Mouse (Mus musculus) heart, adult 18-20 months (tissue): ENCODE data around the gene Spsb1. TPM values are rescaled to one million over a fixed set of nuclear protein-coding genes. Genes with fewer than 3 reads are reported as not detected.
A peak's percentile ranks its signal among the peaks of the same experiment; 100 is the strongest.

Experiments used
- DNase-seq, 2 experiments: peaks; one replicate each; pipeline ENCODE4 v3.0.0; 2021 to 2022; ENCODE audit warnings: mixed read lengths in 1 of 2
- total RNA-seq, 2 experiments: library from RNA; stranded (reverse); gene quantifications; 2 replicates each; pipeline ENCODE4 v1.2.3; 2021

Spsb1 gene
- total RNA-seq, 2 experiments from 2014 or later = 34.1 to 41.4 TPM

DNA sequence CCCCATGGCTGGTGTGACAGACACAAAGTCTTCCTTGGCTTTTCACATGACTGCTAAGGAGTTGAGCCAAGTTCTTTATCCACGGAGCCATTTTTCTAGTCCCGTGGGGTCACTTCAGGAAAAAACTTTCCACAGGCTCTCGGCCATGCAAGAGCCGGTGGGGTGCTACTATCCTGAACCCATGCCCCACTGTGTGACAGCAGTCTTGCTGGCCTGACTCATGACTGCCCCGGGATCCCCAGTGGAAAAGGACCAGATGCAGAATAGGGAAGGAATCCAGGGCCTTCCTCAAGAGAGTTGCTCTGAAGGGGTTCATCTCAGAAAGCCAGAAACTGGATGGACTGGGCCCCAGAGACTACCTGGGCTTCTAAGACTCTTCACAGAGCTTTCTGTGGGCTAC is 66.7 kb downstream of the Spsb1 start:
- peak; percentile 74 to 85 for DNase-seq

DNA sequence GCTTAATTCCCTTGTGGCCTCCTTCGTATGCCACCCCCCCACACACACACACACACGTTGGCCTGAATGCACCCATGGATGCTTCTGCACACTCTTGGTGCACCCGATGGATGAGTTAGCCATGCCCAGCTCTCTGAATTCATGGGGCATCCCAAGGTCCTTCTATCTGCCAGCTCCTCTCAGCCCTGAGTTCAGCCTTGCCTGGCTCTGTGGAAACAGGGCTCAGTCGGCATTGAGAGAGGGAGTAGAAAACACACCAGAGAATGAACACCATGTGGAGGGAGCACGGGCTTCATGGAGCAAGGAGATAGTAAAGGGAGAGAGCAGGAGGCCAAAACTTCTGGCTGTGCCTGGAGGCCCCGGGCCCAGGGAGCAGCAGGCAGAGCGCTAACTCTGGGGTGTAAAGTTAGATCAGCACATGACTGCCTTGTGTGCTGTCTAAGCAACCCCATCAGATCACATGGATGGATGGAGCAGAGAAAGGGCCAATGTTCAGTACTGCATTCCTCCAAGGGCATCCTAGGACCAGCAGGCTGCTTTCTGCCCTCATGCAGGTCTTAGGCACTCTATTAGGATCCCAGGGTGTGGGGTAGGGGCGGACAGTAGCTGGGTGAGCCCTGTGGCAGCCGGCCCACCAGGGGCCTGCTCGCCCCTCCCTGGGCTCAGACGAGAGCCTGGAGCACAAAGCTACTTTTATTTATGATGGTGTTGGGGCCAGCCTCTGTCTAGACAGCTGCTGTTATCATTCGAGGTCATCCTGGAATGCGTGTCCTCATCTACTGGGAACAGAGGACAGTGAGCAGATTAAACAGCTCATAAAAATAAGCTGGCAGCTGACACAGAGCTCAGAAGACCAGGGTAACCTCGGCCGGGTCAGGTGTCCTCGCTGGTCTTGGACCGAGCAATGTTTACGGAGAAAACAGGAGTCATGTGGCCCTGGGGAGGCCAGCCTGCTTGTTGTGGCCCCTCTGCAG is 68.3 kb downstream of the Spsb1 start:
- peak; percentile 71 to 74 for DNase-seq

DNA sequence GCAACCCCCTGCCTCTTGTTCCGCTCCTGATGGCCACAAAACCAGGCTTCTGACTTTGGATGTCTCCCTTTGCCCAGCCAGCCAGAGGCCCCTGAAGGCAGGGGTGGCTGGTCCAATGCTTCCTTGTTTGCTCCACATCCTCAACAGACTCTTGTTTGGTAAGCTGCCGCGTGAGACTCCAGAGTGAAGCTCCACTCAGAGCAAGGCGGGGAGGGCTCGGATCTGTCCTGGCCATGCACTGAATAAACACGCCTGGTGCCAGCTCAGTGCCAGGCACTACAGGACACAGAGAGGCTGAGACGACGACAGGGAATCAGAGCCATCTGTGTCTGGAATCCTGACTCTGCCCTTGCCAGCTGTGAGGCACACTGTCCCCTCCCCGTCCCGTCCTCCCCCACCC is 70.9 kb downstream of the Spsb1 start:
- DNase-seq = no peak

DNA sequence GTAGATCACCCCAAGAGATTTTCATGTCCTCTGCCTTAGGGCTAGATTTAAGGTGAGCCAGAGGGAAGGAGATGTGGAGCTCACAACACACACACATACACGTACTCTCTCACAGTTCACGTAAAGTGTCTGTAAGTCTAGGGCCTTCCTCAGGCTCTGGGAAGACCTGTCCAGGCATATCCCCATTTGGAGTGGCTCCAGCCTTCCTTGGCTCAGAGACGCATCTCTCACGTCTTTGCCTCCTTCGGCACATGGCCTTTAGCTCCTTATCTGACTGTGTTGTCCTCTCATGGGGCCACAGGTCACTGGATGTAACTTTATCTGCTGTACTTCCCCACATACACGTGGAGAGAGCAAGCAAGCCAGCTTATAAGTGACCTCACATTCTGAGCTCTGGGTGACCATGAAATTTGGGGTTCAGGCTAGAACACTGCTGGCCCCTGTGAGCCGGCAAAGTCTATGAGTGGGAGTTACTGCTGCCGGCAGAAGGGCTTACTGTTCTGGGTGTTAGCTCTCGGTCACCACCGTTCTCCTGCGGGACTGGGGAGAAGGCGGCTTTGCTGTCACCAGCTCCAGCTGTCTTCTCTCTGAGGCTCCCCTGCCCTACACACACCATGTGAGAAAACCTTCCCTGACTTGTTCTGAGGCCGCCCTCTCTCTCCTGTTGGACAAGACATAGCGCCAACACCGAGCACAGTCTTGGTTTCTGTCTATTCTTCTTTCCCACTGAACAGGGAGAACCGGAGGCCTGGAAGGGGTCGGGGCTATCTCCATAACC is 72.5 kb downstream of the Spsb1 start:
- DNase-seq = no peak

DNA sequence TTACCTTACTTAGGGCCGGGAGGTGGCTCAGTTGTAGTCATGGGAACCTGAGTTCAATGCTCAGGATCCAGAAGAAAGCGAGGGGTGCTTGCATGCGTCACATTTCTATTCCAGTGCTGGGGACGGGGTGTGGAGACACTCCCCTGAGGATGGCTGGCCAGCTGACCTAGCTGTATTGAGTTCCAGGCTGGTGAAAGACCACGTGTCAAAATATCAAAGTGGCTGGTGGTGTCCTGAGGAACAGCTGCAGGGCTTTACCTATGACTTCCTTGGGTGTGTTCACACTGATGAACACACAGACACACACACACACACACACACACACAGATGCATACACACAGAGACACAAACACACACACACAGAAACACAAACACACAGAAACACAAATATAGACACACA is 73.9 kb downstream of the Spsb1 start:
- no peak for DNase-seq

DNA sequence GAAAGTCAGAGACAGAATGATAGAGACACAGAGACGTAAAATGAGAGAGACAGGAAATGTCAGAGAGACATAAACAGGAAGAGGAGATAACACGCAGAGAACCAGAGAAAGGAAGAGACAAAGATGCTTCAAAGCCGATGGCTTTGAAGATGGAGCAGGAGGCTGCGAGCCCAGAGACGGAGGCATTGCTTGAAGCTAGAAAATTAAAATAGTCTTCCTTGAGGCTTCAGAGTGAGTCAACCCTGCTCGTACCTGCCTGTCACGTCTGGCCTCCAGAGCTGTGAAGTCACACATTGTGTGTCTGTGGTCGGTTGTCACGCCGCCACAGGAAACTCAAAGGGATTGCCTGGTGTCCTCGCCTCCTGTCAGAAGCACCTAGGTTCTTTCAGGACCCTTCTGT is 74.9 kb downstream of the Spsb1 start:
- no peak for DNase-seq

DNA sequence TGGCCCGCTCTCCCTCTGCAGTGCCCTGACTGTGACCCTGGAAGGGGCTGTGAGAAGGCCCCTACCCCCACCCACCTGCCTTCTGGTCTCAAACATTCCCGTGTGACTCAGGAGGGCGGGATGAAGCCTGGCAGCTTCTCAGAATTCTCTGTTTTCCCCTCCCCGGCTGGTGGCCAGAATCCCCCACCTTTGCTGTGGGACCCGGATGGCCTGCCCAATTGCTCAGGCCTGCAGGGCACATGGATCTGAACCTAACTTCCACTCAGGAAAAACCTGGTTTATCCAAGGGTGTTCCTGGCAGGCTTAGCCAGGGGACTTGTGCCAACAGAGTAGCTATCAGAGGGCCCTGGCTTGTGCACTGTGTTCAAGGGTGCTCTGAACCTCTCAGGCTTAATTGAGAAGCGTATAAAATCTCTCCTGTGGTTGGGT is 76.8 kb downstream of the Spsb1 start:
- peak; percentile 73 to 83 for DNase-seq

DNA sequence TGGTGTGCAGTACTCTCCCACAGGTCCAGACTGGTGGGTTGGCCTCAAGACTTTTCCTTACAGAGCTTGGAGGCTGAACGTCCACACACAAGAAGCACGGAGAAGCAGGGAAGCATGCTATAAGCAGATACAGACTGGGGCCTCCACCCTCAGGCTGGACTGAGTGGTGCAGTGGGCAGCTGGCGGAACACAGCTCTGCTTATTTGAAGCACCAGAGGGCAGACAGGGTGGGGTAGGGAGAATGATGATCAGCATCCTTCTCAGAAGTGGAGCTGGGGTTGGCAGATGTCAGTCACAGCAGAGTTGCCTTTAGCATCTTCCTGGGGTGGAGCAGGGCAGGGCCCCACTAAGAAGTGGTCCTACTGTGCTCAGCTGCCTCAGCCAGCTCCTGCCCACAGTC is 77.6 kb downstream of the Spsb1 start:
- no peak for DNase-seq

DNA sequence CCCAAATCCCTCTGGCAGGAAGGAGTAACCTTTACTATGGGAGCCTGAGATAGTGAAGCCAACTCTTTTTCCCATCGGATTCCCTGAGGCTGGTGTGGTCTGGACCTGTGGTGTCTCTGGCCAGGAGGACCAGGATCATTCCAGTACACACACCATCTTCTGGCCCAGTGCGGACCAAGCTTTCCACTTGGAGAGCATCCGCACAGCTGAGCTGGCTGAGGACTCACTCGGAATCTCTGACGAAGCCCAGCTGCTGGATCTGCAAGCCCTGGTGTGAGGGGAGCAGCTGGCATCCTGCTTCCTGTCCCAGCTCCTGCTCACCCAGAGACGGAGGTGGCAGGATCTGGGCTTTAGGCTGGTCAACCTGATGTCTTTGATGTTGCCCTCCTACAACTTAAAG is 78.1 kb downstream of the Spsb1 start:
- peak; percentile 79 to 80 for DNase-seq

DNA sequence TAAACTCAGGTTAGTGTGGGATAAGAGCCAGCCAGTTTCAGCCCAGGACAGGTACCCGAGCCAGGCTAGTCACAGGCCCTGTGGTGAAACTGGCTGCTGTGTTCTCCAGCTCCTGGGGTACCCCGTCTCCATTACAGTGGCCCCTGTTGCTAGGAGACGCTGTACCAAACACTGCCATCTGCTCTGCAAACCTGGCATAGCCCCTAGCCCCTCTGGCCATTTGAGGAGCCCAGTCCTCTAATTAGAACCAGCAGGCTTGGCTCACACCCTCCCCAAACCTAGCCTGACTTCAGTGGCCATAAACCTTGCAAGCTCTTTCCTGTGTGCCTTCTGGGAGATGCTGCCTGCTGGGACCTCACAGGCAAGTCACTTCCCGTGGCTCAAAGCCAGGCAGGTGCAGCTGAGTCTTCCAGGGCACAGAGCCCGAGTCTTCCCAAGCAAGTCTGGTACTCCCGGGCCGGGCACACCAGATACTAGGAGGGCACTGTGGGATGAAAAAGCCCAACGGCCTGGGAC is 78.8 kb downstream of the Spsb1 start:
- DNase-seq = no peak

DNA sequence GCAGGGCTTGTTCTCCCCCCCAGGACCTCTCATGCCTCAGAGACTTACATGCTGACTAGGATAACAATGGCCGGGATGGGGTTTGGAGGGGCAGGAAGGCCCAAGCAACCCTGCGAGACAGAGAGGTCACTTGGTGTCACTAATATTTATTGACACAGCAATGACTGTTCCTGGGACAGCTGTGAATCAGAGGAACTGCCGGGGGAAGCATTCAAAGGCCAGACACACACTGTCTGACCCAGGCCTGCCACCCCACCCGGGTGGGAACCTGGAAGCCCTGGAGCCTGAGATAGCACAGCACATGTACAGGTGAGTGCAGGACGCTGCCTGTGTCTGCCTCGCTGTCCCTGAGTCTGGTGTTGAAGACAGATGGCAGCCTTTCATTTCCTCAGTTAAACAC is 79.5 kb downstream of the Spsb1 start:
- no peak for DNase-seq

DNA sequence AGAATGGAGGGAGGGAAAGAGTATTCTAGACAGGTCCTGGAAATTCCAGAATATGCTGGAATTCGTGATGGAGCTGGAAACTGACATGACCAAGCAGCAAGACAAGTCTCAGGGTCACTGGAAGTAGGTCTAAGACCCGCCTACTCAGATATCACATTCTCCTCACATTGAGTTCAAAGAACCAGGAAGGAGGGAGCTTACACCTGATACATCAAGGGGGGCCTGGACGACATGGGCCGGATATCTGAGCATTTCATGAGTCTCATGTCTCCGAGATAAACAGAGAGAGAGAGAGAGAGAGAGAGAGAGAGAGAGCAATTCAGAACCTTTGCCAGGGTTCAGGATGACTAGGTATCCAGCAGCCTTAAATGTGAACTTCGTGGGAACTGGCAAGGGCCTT is 82.6 kb downstream of the Spsb1 start:
- DNase-seq = no peak

DNA sequence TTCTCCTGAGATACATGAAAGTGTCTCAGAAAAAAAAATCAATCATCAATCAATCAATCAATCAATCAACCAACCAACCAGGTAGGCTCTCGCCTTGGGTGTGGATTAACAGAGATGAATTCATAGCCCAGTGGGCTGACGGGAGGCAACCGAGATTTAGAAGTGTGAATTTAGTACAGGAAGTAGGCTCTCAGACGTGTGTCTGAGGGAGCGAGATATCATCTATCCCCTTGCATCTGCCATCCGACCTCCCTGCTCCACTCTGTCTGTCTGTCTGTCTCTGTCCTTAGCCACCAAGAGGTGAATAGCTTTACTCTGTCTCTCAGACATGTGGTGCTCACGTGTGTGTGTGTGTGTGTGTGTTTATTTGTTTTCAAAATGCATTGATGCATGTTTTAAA is 83.3 kb downstream of the Spsb1 start:
- DNase-seq = no peak

DNA sequence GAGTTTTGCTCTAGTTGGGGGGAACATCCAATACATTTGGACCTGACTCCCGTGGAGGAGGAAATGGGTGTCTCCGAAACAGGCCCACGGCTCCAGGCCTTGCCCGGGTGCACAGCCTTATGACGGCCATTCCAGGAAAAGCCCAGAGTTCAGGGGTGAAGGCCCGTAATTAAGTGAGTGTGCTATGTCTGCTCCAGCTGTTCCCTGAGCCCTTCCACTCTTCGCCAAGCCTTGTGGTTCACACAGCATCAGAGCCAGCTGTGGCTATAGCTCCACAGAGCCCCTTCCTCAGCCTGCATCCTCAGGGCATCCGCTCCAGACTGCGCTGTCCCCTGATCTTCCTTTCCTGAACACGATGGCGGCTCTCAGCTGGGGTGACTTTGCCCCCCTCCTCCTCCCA is 83.8 kb downstream of the Spsb1 start:
- no peak for DNase-seq

DNA sequence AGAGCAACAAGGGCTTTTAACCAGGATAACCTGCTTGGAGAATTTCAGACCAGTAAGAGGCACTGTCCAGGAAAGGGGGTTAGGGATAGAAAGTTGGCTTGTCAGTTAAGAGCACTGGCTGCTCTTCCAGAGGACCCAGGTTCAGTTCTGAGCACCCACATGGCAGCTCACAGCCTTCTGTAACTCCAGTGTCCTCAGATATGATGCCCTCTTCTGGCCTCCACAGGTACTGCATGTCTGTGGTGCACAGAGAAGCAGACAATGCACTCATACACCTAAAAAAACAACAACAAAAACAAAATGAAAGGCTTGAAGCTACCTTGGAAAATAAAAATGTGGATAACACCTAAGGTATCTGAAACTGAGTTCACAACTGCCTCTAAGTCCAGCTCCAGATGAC is 84.4 kb downstream of the Spsb1 start:
- DNase-seq = no peak

DNA sequence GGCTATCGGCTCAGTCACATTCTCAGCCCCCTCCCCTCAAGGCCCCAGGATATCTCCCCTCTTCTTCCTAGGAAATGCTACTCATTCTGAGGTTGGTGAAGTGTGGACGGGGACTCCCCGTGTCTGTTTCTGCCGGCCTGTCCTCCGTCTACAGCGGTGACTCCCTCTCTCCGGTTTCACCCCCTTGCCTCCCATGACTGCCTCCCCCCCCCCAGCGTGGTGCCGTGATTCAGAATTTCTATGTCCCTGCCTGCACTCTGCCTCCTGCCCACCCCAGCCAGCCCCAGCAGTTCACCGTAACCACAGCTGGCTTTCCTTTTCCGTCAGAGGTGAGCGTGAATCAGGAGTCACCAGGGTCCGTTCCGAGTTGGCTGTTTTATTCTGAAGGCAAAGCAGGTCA is 86.1 kb downstream of the Spsb1 start:
- no peak for DNase-seq

DNA sequence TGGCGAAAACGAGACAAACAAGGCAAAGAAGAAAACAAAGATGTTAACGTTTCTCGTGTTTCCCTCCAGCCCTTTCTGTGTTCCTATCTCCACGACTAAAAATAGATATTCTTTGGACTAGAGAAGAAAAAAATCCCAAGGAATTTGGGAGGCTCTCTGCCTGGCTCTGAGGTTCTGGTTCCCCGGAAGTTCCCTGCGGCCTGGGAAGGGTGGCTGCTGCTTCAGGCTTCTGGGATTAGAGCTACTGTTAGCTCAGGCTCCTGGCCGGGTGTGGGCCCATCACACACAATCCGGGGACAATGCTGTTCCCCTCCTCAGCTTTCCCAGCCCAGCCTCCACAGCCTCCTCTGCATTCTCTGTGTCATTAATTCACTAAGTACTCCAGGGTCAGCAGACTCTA is 86.8 kb downstream of the Spsb1 start:
- DNase-seq = no peak

DNA sequence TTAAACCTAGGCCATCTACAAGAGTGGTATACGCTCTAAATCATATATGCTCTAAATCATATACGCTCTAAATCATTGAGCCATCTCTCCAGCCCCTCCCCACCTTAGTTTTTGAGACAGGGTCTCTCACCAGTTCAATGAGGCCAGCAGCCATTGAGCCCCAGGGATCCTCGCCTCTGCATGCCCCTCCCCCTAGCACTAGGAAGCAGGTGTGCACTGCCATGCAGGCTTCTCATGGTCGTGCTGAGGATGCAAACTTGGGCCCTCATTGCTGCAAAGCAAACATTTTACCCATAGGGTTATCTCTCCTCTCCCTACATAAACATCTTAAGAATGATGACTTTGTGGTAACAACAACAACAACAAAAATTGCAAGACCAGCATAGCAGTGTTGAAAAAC is 87.5 kb downstream of the Spsb1 start:
- no peak for DNase-seq

DNA sequence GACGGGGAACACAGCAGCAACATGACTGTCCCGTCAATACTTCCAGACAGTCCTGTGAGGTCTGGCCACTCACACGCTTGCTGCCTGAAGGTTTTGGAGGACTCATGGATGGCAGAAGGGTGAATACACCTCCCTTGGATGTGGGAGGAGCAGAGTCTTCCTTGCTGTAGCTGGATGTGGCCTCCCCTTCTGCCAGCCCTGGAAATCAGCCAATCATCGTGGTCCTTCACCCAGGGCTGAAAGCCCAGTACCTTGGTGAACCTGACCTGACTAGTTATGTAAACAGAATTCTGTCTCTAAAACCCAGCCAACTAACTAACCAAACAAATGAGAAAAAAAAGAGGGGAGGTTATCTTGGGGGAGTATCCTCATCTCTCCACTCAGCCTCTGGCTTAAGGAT is 90.4 kb downstream of the Spsb1 start:
- DNase-seq = no peak

DNA sequence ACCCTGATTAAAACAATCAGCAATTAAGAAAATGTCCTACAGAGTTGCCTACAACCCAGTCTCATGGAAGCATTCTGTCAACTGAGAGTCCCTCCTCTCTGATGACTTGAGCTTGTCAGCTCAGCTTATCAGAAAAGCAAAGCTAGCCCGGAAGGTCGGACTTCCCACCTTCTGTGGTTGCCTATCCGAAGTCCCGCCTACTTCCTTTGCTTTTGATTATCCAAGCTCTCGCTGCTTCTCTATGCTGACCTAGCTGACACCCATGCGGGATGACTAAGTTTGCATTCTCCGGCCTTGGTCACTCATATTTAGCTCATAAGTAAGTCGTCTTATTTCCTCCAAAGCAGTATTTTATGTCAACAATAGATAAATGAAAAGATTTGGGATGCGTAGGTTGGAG is 91.3 kb downstream of the Spsb1 start:
- DNase-seq = no peak

DNA sequence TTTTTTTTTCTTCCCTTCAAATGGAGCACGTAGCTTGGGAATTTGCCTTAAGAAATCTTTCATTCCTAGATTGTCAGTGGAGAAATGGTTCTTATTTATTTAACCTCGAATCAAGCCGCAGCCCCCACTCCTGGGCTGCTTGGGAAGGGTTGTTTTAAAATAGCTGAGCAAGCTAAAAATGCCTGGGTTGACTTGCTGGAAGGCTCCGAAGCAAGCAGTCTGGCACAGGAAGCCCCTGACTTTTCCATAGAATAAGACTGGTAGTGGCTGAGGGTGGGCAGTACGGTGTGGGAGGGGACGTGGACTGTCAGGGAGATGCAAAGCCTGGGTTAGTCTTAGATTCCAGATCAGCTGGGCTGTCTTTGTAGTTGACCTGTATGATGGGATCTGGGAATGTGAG is 94.5 kb downstream of the Spsb1 start:
- DNase-seq = no peak

DNA sequence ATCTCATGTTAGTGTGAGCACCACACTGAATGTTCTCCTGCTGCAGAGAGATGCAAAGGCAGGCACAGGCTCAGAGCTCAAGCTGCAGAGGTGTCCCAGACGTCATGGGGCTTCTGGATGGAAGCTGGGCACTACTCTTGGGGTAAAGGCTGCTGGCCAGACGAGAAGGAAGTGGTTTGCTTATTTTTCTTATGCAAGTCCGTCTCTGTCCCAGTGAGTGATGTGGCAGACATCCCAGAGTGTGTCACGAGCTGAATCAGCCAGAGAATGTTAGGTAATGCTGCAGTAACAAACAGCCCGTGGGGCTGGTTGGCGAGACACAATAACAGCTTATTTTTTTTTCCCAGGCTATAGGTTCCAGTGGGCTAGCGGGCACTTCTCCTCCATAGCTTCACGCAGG is 96.3 kb downstream of the Spsb1 start:
- no peak for DNase-seq

DNA sequence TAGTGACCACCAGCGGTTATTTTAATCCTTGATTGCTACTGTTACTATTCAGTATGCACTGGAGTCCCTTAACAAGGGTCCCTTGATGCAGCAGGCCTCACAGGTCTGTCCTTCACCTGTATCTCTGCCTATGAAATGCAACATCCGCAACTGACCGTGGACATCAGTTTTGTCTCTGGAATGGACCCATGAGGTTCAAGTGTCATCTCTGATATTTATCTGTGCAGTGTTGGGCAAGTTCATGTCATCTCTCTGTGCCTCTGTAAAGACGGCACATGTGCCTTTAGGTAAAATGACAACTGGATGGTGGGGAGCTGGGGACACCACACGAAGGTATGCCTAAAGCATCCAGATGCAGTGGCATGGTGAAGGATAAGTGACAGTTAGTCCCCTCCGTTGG is 96.7 kb downstream of the Spsb1 start:
- DNase-seq = no peak
